Mouse (Mus musculus) cerebellum, postnatal 36 days (tissue): ENCODE data around the gene Krtdap.
"Not testable (repeated sequence)": the region's sequence is repeated elsewhere in the genome, so short reads cannot be mapped to it uniquely, and the experiment has no call there.

Experiments used
- DNase-seq, 2 experiments: peaks; one replicate each; pipeline ENCODE4 v3.0.0; 2021 to 2022; ENCODE audit warnings: mixed read lengths in 2 of 2

Gene Krtdap

GRCm38 (mm10) chr7:30787377-30788022 lies at the start of gene Krtdap:
Krtdap (plus strand) TSS chr7:30787896.
- DNase-seq, result no peak

GRCm38 (mm10) chr7:30742570-30742969 lies 45.1 kb upstream of the Krtdap start:
- not testable (repeated sequence) for DNase-seq

GRCm38 (mm10) chr7:30743617-30744016 lies 44.1 kb upstream of the Krtdap start, which contains the start of gene Gapdhs:
Gapdhs (minus strand) TSS chr7:30743681.
- not testable (repeated sequence) for DNase-seq

- DNase-seq, result no peak
Observed at GRCm38 (mm10) chr7:30744022-30744598, 43.6 kb upstream of the Krtdap start.

- no peak for DNase-seq
Observed at GRCm38 (mm10) chr7:30747525-30748204, 40.0 kb upstream of the Krtdap start.

GRCm38 (mm10) chr7:30749824-30750606 lies 37.7 kb upstream of the Krtdap start:
- no peak for DNase-seq

- DNase-seq, result no peak
Observed at GRCm38 (mm10) chr7:30751086-30751669, 36.5 kb upstream of the Krtdap start, which contains the start of gene Sbsn. Sbsn (plus strand) TSS chr7:30751471.

GRCm38 (mm10) chr7:30757001-30757400 lies 30.7 kb upstream of the Krtdap start:
- DNase-seq, result no peak

GRCm38 (mm10) chr7:30758853-30759252 lies 28.8 kb upstream of the Krtdap start:
- DNase-seq, result no peak

GRCm38 (mm10) chr7:30761769-30762352 lies 25.8 kb upstream of the Krtdap start:
- no peak for DNase-seq

- no peak for DNase-seq
Observed at GRCm38 (mm10) chr7:30763456-30763855, 24.2 kb upstream of the Krtdap start, which contains the start of gene Dmkn. Dmkn (plus strand) TSS chr7:30763756.

- DNase-seq, result no peak
Observed at GRCm38 (mm10) chr7:30765173-30765572, 22.5 kb upstream of the Krtdap start.

- no peak for DNase-seq
Observed at GRCm38 (mm10) chr7:30766408-30766807, 21.3 kb upstream of the Krtdap start.

GRCm38 (mm10) chr7:30769236-30769635 lies 18.5 kb upstream of the Krtdap start:
- no peak for DNase-seq

- DNase-seq, result no peak
Observed at GRCm38 (mm10) chr7:30776104-30776503, 11.6 kb upstream of the Krtdap start.

- DNase-seq, result no peak
Observed at GRCm38 (mm10) chr7:30777081-30777579, 10.6 kb upstream of the Krtdap start.

- DNase-seq, result no peak
Observed at GRCm38 (mm10) chr7:30777911-30778310, 9.8 kb upstream of the Krtdap start.

- DNase-seq, result no peak
Observed at GRCm38 (mm10) chr7:30781792-30782191, 5.9 kb upstream of the Krtdap start.

- DNase-seq, result no peak
Observed at GRCm38 (mm10) chr7:30782658-30783057, 5.0 kb upstream of the Krtdap start.

- no peak for DNase-seq
Observed at GRCm38 (mm10) chr7:30785154-30785553, 2.5 kb upstream of the Krtdap start.

- DNase-seq, result no peak
Observed at GRCm38 (mm10) chr7:30785721-30786546, 1.8 kb upstream of the Krtdap start.
